13 mouse cellular contexts compared by ENCODE assay signal in genomic region chr10:99132189-99132588, GRCm38 (mm10). TPM values are rescaled to one million over a fixed set of nuclear protein-coding genes. Genes with fewer than 3 reads are reported as not detected.
DNase-seq lines count a peak whose midpoint lies in the region; ATAC-seq and TF ChIP-seq lines count a peak whose summit lies in the region.
"Had no signal": no experiment of that assay in that cellular context is flagged by ENCODE, and none has a peak within 500 bp of the region (broad histone marks: within the 10 kb centered on the region; RNA-seq: fewer than 3 reads in every experiment).

No protein-coding gene starts in this region.

- H3K9me3 ChIP-seq in hindbrain, postnatal 0 days (ENCODE audit: low read length), result no peaks in the 10 kb centered on the region
- H3K9me3 ChIP-seq in hindbrain, embryonic 14.5 days (ENCODE audit: control insufficient read depth, low read length), result no peaks in the 10 kb centered on the region
- H3K9me3 ChIP-seq: G1E; lung, embryonic 15.5 days had no signal

- peaks cover 4% of the 10 kb centered on the region; the same call in 1 of the 2 replicates for H3K4me1 ChIP-seq in hindbrain, postnatal 0 days (ENCODE audit: insufficient read depth, low read length)
- no peaks in the 10 kb centered on the region for H3K4me1 ChIP-seq in hindbrain, embryonic 14.5 days (replicated peaks; ENCODE audit: control insufficient read depth, insufficient read depth, low read length)
- H3K4me1 ChIP-seq in spleen, adult 2 months (ENCODE audit: control insufficient read depth, insufficient read depth, insufficient read length), result peaks cover 38% of the 10 kb centered on the region

- H3K4me2 ChIP-seq in hindbrain, postnatal 0 days (ENCODE audit: low read depth, low read length), result no peak overlapping the region
- H3K4me2 ChIP-seq in hindbrain, embryonic 14.5 days (replicated peaks), result no peak overlapping the region
- H3K4me2 ChIP-seq: lung, embryonic 15.5 days had no signal

- peak; percentile 44 for ATAC-seq in hindbrain, postnatal 0 days
- no peak for ATAC-seq in hindbrain, embryonic 14.5 days (ENCODE audit: low FRiP score)
- no peak for ATAC-seq in erythroid progenitor cell, adult 5-6 weeks (replicated peaks; ENCODE audit: low FRiP score, poor library complexity, severe bottlenecking)

- no peak overlapping the region for H3K4me3 ChIP-seq in hindbrain, postnatal 0 days (ENCODE audit: low read length)
- H3K4me3 ChIP-seq in hindbrain, embryonic 14.5 days (replicated peaks; ENCODE audit: low read length), result no peak overlapping the region
- peak overlapping the region; percentile 19; the same call in 1 of the 2 replicates for H3K4me3 ChIP-seq in spleen, adult 2 months (ENCODE audit: extremely low read depth, insufficient read depth, insufficient read length)
- H3K4me3 ChIP-seq: lung, embryonic 15.5 days had no signal

- peak; percentile 25 for DNase-seq in hindbrain, postnatal 0 days (ENCODE audit: low spot score)
- DNase-seq in hindbrain, embryonic 14.5 days (ENCODE audit: low spot score), result no peak
- DNase-seq in spleen, adult 2 months (ENCODE audit: low read depth in 1 of 2, low spot score in 2 of 2), result no peak
- no peak for DNase-seq in spleen, adult 12 weeks (ENCODE audit: low spot score)
- DNase-seq in lung, postnatal 36 days, result peak; percentile 47
- DNase-seq in Muller cell, postnatal 12 days (ENCODE audit: inconsistent ontology term), result no peak
- no peak for DNase-seq in cerebellum, postnatal 14 days
- DNase-seq: cerebellum, postnatal 36 days had no signal

- no peak for TF ChIP-seq CTCF in hindbrain, postnatal 0 days (IDR thresholded peaks at IDR 0.05; ENCODE audit: low read depth)
- no peak for TF ChIP-seq CTCF in spleen, adult 2 months (IDR thresholded peaks at IDR 0.05; ENCODE audit: extremely low read depth, insufficient read depth, insufficient read length, insufficient replicate concordance)

- no peak overlapping the region for H3K9ac ChIP-seq in hindbrain, postnatal 0 days (replicated peaks; ENCODE audit: low read length)
- H3K9ac ChIP-seq in hindbrain, embryonic 14.5 days, result no peak overlapping the region
- H3K9ac ChIP-seq: lung, embryonic 15.5 days had no signal

- H3K36me3 ChIP-seq in hindbrain, postnatal 0 days (ENCODE audit: insufficient read depth, low read length), result no peaks in the 10 kb centered on the region; the same call in 1 of the 2 replicates
- H3K36me3 ChIP-seq in hindbrain, embryonic 14.5 days (replicated peaks; ENCODE audit: control insufficient read depth, insufficient read depth), result peaks cover 23% of the 10 kb centered on the region; the same call in 1 of the 2 replicates
- H3K36me3 ChIP-seq in spleen, adult 2 months (ENCODE audit: control insufficient read depth, insufficient read depth, low read length), result no peaks in the 10 kb centered on the region; the same call in 1 of the 2 replicates

- no peak overlapping the region for H3K27ac ChIP-seq in hindbrain, postnatal 0 days
- H3K27ac ChIP-seq in hindbrain, embryonic 14.5 days, result no peak overlapping the region
- H3K27ac ChIP-seq in spleen, adult 2 months (ENCODE audit: insufficient read depth, low read length), result peak overlapping the region; percentile 68
- H3K27ac ChIP-seq: lung, embryonic 15.5 days had no signal

- no peaks in the 10 kb centered on the region for H3K27me3 ChIP-seq in hindbrain, postnatal 0 days (ENCODE audit: insufficient read depth, low read length)
- no peaks in the 10 kb centered on the region for H3K27me3 ChIP-seq in hindbrain, embryonic 14.5 days (ENCODE audit: control insufficient read depth, insufficient read depth, low read length)
- no peaks in the 10 kb centered on the region for H3K27me3 ChIP-seq in spleen, adult 2 months (ENCODE audit: control insufficient read depth, insufficient read depth, low read length)
- H3K27me3 ChIP-seq: lung, embryonic 15.5 days had no signal

- 56% methylated on average over 6 of the region's 6 CpGs for WGBS in hindbrain, postnatal 0 days
- WGBS in hindbrain, embryonic 14.5 days, result 72% methylated on average over 6 of the region's 6 CpGs
- 18% methylated on average over 6 of the region's 6 CpGs for WGBS in spleen, adult 2 months

- no peak for TF ChIP-seq POLR2A in spleen, adult 2 months (IDR thresholded peaks at IDR 0.05; ENCODE audit: low read depth, low read length)

RNA-seq across cellular contexts. Expression of gene Phxr2, which starts 6.1 kb away (rescaled TPM):
- not detected in 2 replicates for total RNA-seq in hindbrain, postnatal 0 days (2014; rRNA removed)
- not detected in 2 replicates for polyA plus RNA-seq in hindbrain, postnatal 0 days (2015; fragmentation: Nextera tagmentation; extraction: Ambion mirVana)
- not detected in 2 replicates for polyA plus RNA-seq in hindbrain, embryonic 14.5 days (2014; fragmentation: Nextera tagmentation; extraction: Ambion mirVana)
- polyA plus RNA-seq in spleen, adult 2 months (2012; rRNA removed), result not detected in 2 replicates
- not detected in 2 replicates for total RNA-seq in erythroid progenitor cell, adult 5-6 weeks (2015; ENCODE audit: low replicate concordance)
- not detected in 2 replicates for total RNA-seq in erythroid progenitor cell, adult 5-6 weeks (2017; ENCODE audit: low replicate concordance)
- total RNA-seq: G1E had no signal
- polyA plus RNA-seq: G1E; heart, embryonic 14.5 days; lung, embryonic 15.5 days; testis, adult 2 months had no signal

RNA-seq across cellular contexts. Expression of gene Galnt4, which starts 24.2 kb away (rescaled TPM):
- 5.1 and 5.2 TPM in 2 replicates for total RNA-seq in hindbrain, postnatal 0 days (2014; rRNA removed)
- polyA plus RNA-seq in hindbrain, postnatal 0 days (2015; fragmentation: Nextera tagmentation; extraction: Ambion mirVana), result 3.3 and 3.4 TPM in 2 replicates
- polyA plus RNA-seq in hindbrain, embryonic 14.5 days (2014; fragmentation: Nextera tagmentation; extraction: Ambion mirVana), result 4.5 and 4.7 TPM in 2 replicates
- polyA plus RNA-seq in spleen, adult 2 months (2012; rRNA removed), result 1.5 TPM in 2 replicates
- 1.4 and 1.7 TPM in 2 replicates for total RNA-seq in erythroid progenitor cell, adult 5-6 weeks (2015; ENCODE audit: low replicate concordance)
- 1.0 and 2.0 TPM in 2 replicates for total RNA-seq in erythroid progenitor cell, adult 5-6 weeks (2017; ENCODE audit: low replicate concordance)

RNA-seq across cellular contexts. Expression of gene Poc1b, which starts 25.4 kb away (rescaled TPM):
- total RNA-seq in hindbrain, postnatal 0 days (2014; rRNA removed), result 10.1 and 13.8 TPM in 2 replicates
- polyA plus RNA-seq in hindbrain, postnatal 0 days (2015; fragmentation: Nextera tagmentation; extraction: Ambion mirVana), result 9.7 and 11.0 TPM in 2 replicates
- polyA plus RNA-seq in hindbrain, embryonic 14.5 days (2014; fragmentation: Nextera tagmentation; extraction: Ambion mirVana), result 12.5 and 17.3 TPM in 2 replicates
- polyA plus RNA-seq in spleen, adult 2 months (2012; rRNA removed), result 4.4 and 5.1 TPM in 2 replicates
- total RNA-seq in erythroid progenitor cell, adult 5-6 weeks (2015; ENCODE audit: low replicate concordance), result 3.6 and 8.4 TPM in 2 replicates
- 2.9 and 3.1 TPM in 2 replicates for total RNA-seq in erythroid progenitor cell, adult 5-6 weeks (2017; ENCODE audit: low replicate concordance)

Comparison
In these comparisons a context has a peak if more than half of its experiments do, and no peak if none do; other contexts are left out.
1. DNase-seq: peak in hindbrain, postnatal 0 days (single experiment) and lung, postnatal 36 days (single experiment); none in hindbrain, embryonic 14.5 days (single experiment), spleen, adult 2 months (0 of 2), spleen, adult 12 weeks (single experiment), Muller cell, postnatal 12 days (single experiment) and cerebellum, postnatal 14 days (0 of 2).